Mouse (Mus musculus) kidney, adult 2 months (tissue): ENCODE measurements at regions not wholly inside any gene's neighbourhood (a gene's known extent, or its start where the extent isn't known, plus 50 kb on each side); places are given as distances from the start of the nearest gene placed in this dataset.

Experiments
- DNase-seq: peaks from one replicate; pipeline ENCODE4 v3.0.0; 2021
- H3K27ac ChIP-seq: fragments of 200-500 bp; 2 replicates; pipeline ENCODE4 v1.5.1; 2012; ENCODE audit warnings: low read depth, low read length, control low read depth, inconsistent platforms; ENCODE audit not compliant: insufficient read depth
- H3K27me3 ChIP-seq: fragments of 200-500 bp; replicated peaks from 2 replicates; pipeline ENCODE4 v1.6.1; 2012; ENCODE audit warnings: mild to moderate bottlenecking, moderate library complexity, low read length, inconsistent platforms; ENCODE audit not compliant: control insufficient read depth, insufficient read depth
- H3K36me3 ChIP-seq: fragments of 200-500 bp; 2 replicates; pipeline ENCODE4 v1.6.1; 2012; ENCODE audit warnings: mild to moderate bottlenecking, moderate library complexity, low read length, inconsistent platforms; ENCODE audit not compliant: control insufficient read depth, insufficient read depth
- H3K4me1 ChIP-seq: fragments of 200-500 bp; 2 replicates; pipeline ENCODE4 v1.6.1; 2011; ENCODE audit warnings: low read length; ENCODE audit not compliant: control insufficient read depth, insufficient read depth
- H3K4me3 ChIP-seq: fragments of 200-500 bp; 2 replicates; pipeline ENCODE4 v1.5.1; 2011; ENCODE audit warnings: mild to moderate bottlenecking, low read depth, low read length, control low read depth; ENCODE audit not compliant: insufficient read depth
- CTCF ChIP-seq: fragments of 200-500 bp; conservative IDR thresholded peaks from 2 replicates; pipeline ENCODE4 v1.5.1; 2011; ENCODE audit warnings: low read depth, mild to moderate bottlenecking, control low read depth, low read length, moderate library complexity, mixed read lengths; ENCODE audit not compliant: insufficient read depth, insufficient read length
- POLR2A ChIP-seq: fragments of 200-500 bp; IDR thresholded peaks from one replicate; pipeline ENCODE4 v1.6.1; 2011; ENCODE audit warnings: low read depth, low read length, control low read depth
- WGBS: fragments of 180-500 bp; shearing (Covaris S2); methylation state at CpG from one replicate; pipeline ENCODE4 v1.1.7; 2018; 5-methylcytosine and 5-hydroxymethylcytosine counted together

DNA sequence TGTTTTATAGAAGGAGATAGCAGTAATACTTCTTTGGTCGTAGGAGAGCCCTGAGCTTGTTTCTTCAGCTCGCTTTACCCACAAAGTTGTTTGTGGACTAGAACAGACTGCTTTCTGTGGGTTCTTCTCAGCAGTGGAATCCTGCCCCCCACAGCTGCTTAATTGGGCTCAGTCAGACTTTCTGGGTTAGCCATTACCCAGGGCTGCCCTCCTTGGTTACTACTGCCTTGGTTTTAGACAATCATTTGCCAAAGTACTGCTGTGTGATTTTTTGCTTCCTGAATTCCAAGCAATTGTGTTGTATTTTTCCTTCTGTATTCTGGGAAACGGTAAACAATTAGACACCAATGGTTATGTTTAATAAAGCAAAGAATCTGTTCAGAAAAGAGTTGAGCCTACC, 321.8 kb upstream of the Rnaseh2b start:
- no peak overlapping the region for H3K4me3 ChIP-seq
- H3K36me3 ChIP-seq: no peaks in the 10 kb centered on the region
- TF ChIP-seq POLR2A (no peak), CTCF (no peak)
- H3K27me3 ChIP-seq: no peaks in the 10 kb centered on the region
- DNase-seq: peak; percentile 93
- peak overlapping the region; percentile 97 for H3K27ac ChIP-seq
- WGBS: 30% methylated on average over 3 of the region's 3 CpGs
- H3K4me1 ChIP-seq: peaks cover 39% of the 10 kb centered on the region

DNA sequence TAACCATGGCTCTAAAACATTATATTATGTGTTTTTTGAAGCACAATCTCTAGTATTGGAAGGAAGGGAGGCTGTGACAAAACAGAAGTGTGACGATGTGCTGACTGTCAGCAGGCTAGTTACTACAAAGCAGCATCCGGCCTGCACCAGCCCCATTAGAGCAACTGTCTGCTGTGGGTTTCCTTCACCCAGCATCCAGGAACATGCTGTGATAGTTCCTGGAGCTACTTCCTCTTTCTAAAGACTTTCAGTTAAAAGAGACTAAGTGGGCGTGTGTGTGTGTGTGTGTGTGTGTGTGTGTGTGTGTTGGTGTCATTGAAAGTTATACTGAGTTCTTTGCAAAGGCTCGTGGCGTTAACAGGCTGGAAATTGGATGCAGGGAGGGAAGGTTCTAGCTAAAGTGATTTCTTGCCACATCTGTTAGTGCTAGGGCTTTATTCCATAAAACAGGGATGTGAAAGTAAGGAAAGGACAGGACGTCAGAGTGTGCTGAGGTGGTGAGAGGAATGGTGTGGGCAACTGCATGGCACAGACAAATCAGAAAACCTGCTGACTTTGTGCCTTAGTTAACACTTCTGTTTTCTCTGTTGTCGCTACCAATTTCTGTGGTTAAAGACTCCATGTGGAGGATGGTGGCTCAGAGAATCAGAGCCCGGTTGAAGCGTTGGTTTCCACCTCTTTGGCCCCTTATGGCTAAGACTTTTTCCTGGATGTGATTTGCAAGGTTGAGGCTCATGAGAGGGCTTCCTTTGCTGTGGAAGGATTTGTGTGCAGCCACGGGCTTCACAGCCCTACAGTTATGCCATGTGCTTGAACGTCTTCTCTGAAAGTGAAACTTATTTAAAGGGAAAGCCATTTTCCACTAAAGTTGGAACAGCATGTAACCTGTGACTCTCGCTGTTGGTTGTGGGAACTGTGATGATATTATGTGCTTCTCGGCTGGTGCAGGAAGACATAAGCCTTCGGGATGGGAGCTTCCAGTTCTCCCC, 321.0 kb upstream of the Rnaseh2b start:
- Histone ChIP-seq H3K36me3 (no peaks in the 10 kb centered on the region), H3K27me3 (no peaks in the 10 kb centered on the region), H3K27ac (peak overlapping the region; percentile 97), H3K4me1 (peaks cover 41% of the 10 kb centered on the region), H3K4me3 (no peak overlapping the region)
- no peak for TF ChIP-seq POLR2A
- no peak for TF ChIP-seq CTCF
- DNase-seq: peak; percentile 50
- WGBS: 48% methylated on average over 14 of the region's 14 CpGs

- no peak for TF ChIP-seq CTCF
- TF ChIP-seq POLR2A: no peak
- DNase-seq: peak; percentile 91
- 29% methylated on average over 6 of the region's 6 CpGs for WGBS
- no peaks in the 10 kb centered on the region for H3K27me3 ChIP-seq
- H3K4me3 ChIP-seq: no peak overlapping the region
- H3K4me1 ChIP-seq: peaks cover 27% of the 10 kb centered on the region
- H3K36me3 ChIP-seq: no peaks in the 10 kb centered on the region
- peak overlapping the region; percentile 85 for H3K27ac ChIP-seq
Measured at GRCm38 (mm10) chr14:61975301-61975732, 317.1 kb upstream of the Rnaseh2b start.

- no peak overlapping the region for H3K4me3 ChIP-seq
- H3K4me1 ChIP-seq: 0 out of 2 replicates have a peak, but pooled peaks cover 2% of the 10 kb centered on the region
- no peaks in the 10 kb centered on the region for H3K36me3 ChIP-seq
- DNase-seq: no peak
- TF ChIP-seq POLR2A (no peak), CTCF (no peak)
- 70% methylated on average over 3 of the region's 3 CpGs for WGBS
- H3K27me3 ChIP-seq: no peaks in the 10 kb centered on the region
- no peak overlapping the region for H3K27ac ChIP-seq
Measured at GRCm38 (mm10) chr14:61980581-61980980, 311.8 kb upstream of the Rnaseh2b start.

GRCm38 (mm10) chr14:61985575-61985974, 306.8 kb upstream of the Rnaseh2b start:
- H3K4me3 ChIP-seq: no peak overlapping the region
- H3K27ac ChIP-seq: no peak overlapping the region
- TF ChIP-seq CTCF (no peak), POLR2A (no peak)
- H3K27me3 ChIP-seq: no peaks in the 10 kb centered on the region
- H3K36me3 ChIP-seq: no peaks in the 10 kb centered on the region
- H3K4me1 ChIP-seq: no peaks in the 10 kb centered on the region
- DNase-seq: no peak
- 60% methylated on average over 3 of the region's 3 CpGs for WGBS

GRCm38 (mm10) chr14:61986203-61986602, 306.2 kb upstream of the Rnaseh2b start:
- no peaks in the 10 kb centered on the region for H3K4me1 ChIP-seq
- WGBS: 63% methylated on average over 13 of the region's 13 CpGs
- no peaks in the 10 kb centered on the region for H3K36me3 ChIP-seq
- no peak overlapping the region for H3K27ac ChIP-seq
- no peak for TF ChIP-seq CTCF
- no peak for TF ChIP-seq POLR2A
- H3K27me3 ChIP-seq: no peaks in the 10 kb centered on the region
- no peak for DNase-seq
- H3K4me3 ChIP-seq: no peak overlapping the region

GRCm38 (mm10) chr14:61995253-61995652, 297.1 kb upstream of the Rnaseh2b start:
- no peaks in the 10 kb centered on the region for H3K4me1 ChIP-seq
- H3K27ac ChIP-seq: no peak overlapping the region
- 98% methylated on average over 1 of the region's 1 CpGs for WGBS
- DNase-seq: no peak
- no peaks in the 10 kb centered on the region for H3K36me3 ChIP-seq
- H3K27me3 ChIP-seq: no peaks in the 10 kb centered on the region
- H3K4me3 ChIP-seq: no peak overlapping the region
- TF ChIP-seq CTCF (no peak), POLR2A (no peak)
